Mouse (Mus musculus): ENCODE data around the gene Grsf1.

Gene Grsf1

GRCm38 (mm10) chr5:88689279-88689938, 13.4 kb upstream of the Grsf1 start:
- in situ Hi-C loops (cut with MboI; ENCODE audit: low sequenced_read_pairs) = no loop called here

GRCm38 (mm10) chr5:88688583-88689187, 12.7 kb upstream of the Grsf1 start:
- in situ Hi-C loops (cut with MboI; ENCODE audit: low sequenced_read_pairs) = no loop called here

GRCm38 (mm10) chr5:88687996-88688406, 12.0 kb upstream of the Grsf1 start:
- in situ Hi-C loops (cut with MboI; ENCODE audit: low sequenced_read_pairs) = no loop called here

- in situ Hi-C loops (cut with MboI; ENCODE audit: low sequenced_read_pairs) = no loop called here
Measured at GRCm38 (mm10) chr5:88685745-88686299, 9.9 kb upstream of the Grsf1 start.

GRCm38 (mm10) chr5:88685306-88685705, 9.3 kb upstream of the Grsf1 start:
- in situ Hi-C loops (cut with MboI; ENCODE audit: low sequenced_read_pairs) = no loop called here

GRCm38 (mm10) chr5:88684226-88684625, 8.3 kb upstream of the Grsf1 start:
- in situ Hi-C loops (cut with MboI; ENCODE audit: low sequenced_read_pairs) = no loop called here

- in situ Hi-C loops (cut with MboI; ENCODE audit: low sequenced_read_pairs) = no loop called here
Measured at GRCm38 (mm10) chr5:88683706-88684105, 7.7 kb upstream of the Grsf1 start.

GRCm38 (mm10) chr5:88680567-88680966, 4.6 kb upstream of the Grsf1 start:
- in situ Hi-C loops (cut with MboI; ENCODE audit: low sequenced_read_pairs) = no loop called here

- in situ Hi-C loops (cut with MboI; ENCODE audit: low sequenced_read_pairs) = no loop called here
Measured at GRCm38 (mm10) chr5:88679341-88679740, 3.4 kb upstream of the Grsf1 start.

GRCm38 (mm10) chr5:88678929-88679328, 3.0 kb upstream of the Grsf1 start:
- in situ Hi-C loops (cut with MboI; ENCODE audit: low sequenced_read_pairs) = no loop called here

GRCm38 (mm10) chr5:88674703-88675442, 1.1 kb downstream of the Grsf1 start:
- in situ Hi-C loops (cut with MboI; ENCODE audit: low sequenced_read_pairs) = no loop called here

GRCm38 (mm10) chr5:88663875-88664274, 12.1 kb downstream of the Grsf1 start:
- in situ Hi-C loops (cut with MboI; ENCODE audit: low sequenced_read_pairs) = no loop called here

- in situ Hi-C loops (cut with MboI; ENCODE audit: low sequenced_read_pairs) = no loop called here
Measured at GRCm38 (mm10) chr5:88663151-88663550, 12.8 kb downstream of the Grsf1 start.

GRCm38 (mm10) chr5:88657868-88658267, 18.1 kb downstream of the Grsf1 start:
- in situ Hi-C loops (cut with MboI; ENCODE audit: low sequenced_read_pairs) = no loop called here

GRCm38 (mm10) chr5:88652589-88652988, 23.4 kb downstream of the Grsf1 start:
- in situ Hi-C loops (cut with MboI; ENCODE audit: low sequenced_read_pairs) = no loop called here

- in situ Hi-C loops (cut with MboI; ENCODE audit: low sequenced_read_pairs) = no loop called here
Measured at GRCm38 (mm10) chr5:88649250-88650173, 26.5 kb downstream of the Grsf1 start.

GRCm38 (mm10) chr5:88645405-88645804, 30.6 kb downstream of the Grsf1 start:
- in situ Hi-C loops (cut with MboI; ENCODE audit: low sequenced_read_pairs) = no loop called here

GRCm38 (mm10) chr5:88644901-88645300, 31.1 kb downstream of the Grsf1 start:
- in situ Hi-C loops (cut with MboI; ENCODE audit: low sequenced_read_pairs) = no loop called here

- in situ Hi-C loops (cut with MboI; ENCODE audit: low sequenced_read_pairs) = no loop called here
Measured at GRCm38 (mm10) chr5:88643491-88643890, 32.5 kb downstream of the Grsf1 start.

- in situ Hi-C loops (cut with MboI; ENCODE audit: low sequenced_read_pairs) = no loop called here
Measured at GRCm38 (mm10) chr5:88642786-88643185, 33.2 kb downstream of the Grsf1 start.

- in situ Hi-C loops (cut with MboI; ENCODE audit: low sequenced_read_pairs) = no loop called here
Measured at GRCm38 (mm10) chr5:88634076-88634475, 41.9 kb downstream of the Grsf1 start.
